Mouse (Mus musculus) E14TG2a.4 (cell line): Measurements from ENCODE around the gene Pcyt1a.

ENCODE experiments used
- CTCF ChIP-seq: conservative IDR thresholded peaks from 2 replicates; pipeline ENCODE4 v1.5.1; 2014; ENCODE audit warnings: low read length
- NANOG ChIP-seq: IDR thresholded peaks from 2 replicates; pipeline ENCODE4 v1.6.1; 2014; ENCODE audit warnings: borderline replicate concordance, low read length, mixed read lengths
- POU5F1 ChIP-seq: IDR thresholded peaks from 2 replicates; pipeline ENCODE4 v1.6.1; 2014; ENCODE audit warnings: low read length, borderline replicate concordance

- TF ChIP-seq CTCF (no peak), POU5F1 (no peak), NANOG (no peak)
Measured at GRCm38 (mm10) chr16:32509066-32509942, 78.6 kb downstream of the Pcyt1a start.
